Mouse (Mus musculus) lung, postnatal 0 days (tissue): ENCODE data around the gene Dner. TPM values are rescaled to one million over a fixed set of nuclear protein-coding genes. Genes with fewer than 3 reads are reported as not detected.

Source experiments
- ATAC-seq: fragments of 200-750 bp; cut with Nextera tagmentation; 2 replicates; pipeline ENCODE4 v1.8.0; 2017; ENCODE audit warnings: moderate library complexity
- DNase-seq: peaks from one replicate; pipeline ENCODE4 v3.0.0-alpha.2; 2016; ENCODE audit warnings: low spot score
- H3K27ac ChIP-seq: fragments of 300-500 bp; sonication (generic); 2 replicates; pipeline ENCODE4 v1.5.1; 2014; ENCODE audit warnings: antibody characterized with exemption, mild to moderate bottlenecking, low read length, mixed read lengths
- H3K27me3 ChIP-seq: fragments of 300-500 bp; sonication (generic); replicated peaks from 2 replicates; pipeline ENCODE4 v1.6.1; 2014; ENCODE audit warnings: low read length, mixed read lengths; ENCODE audit not compliant: insufficient read depth
- H3K36me3 ChIP-seq: fragments of 300-500 bp; sonication (generic); 2 replicates; pipeline ENCODE4 v1.6.1; 2014; ENCODE audit warnings: low read length, mixed read lengths; ENCODE audit not compliant: insufficient read depth
- H3K4me1 ChIP-seq: fragments of 300-500 bp; sonication (generic); 2 replicates; pipeline ENCODE4 v1.6.1; 2014; ENCODE audit warnings: antibody characterized with exemption, low read depth, low read length, mixed read lengths; ENCODE audit not compliant: insufficient read depth
- H3K4me2 ChIP-seq: fragments of 300-500 bp; sonication (generic); replicated peaks from 2 replicates; pipeline ENCODE4 v1.6.1; 2014; ENCODE audit warnings: low read depth, mild to moderate bottlenecking, low read length, moderate library complexity, mixed read lengths
- H3K4me3 ChIP-seq: fragments of 300-500 bp; sonication (generic); 2 replicates; pipeline ENCODE4 v1.5.1; 2014; ENCODE audit warnings: low read depth, low read length
- H3K9ac ChIP-seq: fragments of 300-500 bp; sonication (generic); replicated peaks from 2 replicates; pipeline ENCODE4 v1.6.1; 2014; ENCODE audit warnings: low read depth, mild to moderate bottlenecking
- H3K9me3 ChIP-seq: fragments of 300-500 bp; sonication (generic); 2 replicates; pipeline ENCODE4 v1.6.1; 2016; ENCODE audit warnings: low read length, mixed read lengths
- CTCF ChIP-seq: IDR thresholded peaks from 2 replicates; pipeline ENCODE4 v1.5.1; 2016; ENCODE audit warnings: antibody characterized with exemption, mild to moderate bottlenecking
- EP300 ChIP-seq: IDR thresholded peaks from 2 replicates; pipeline ENCODE4 v1.6.1; 2016; ENCODE audit warnings: antibody characterized with exemption, mild to moderate bottlenecking, control low read depth
- WGBS: fragments of 180-500 bp; shearing (Covaris S2); extraction: QIAGEN DNeasy Blood & Tissue Kit; methylation state at CpG from one replicate; pipeline ENCODE4 v1.1.7; 2014; 5-methylcytosine and 5-hydroxymethylcytosine counted together
- polyA plus RNA-seq: library from polyadenylated mRNA; unstranded; fragments of >200 nt; fragmentation: Nextera tagmentation; extraction: Ambion mirVana; gene quantifications from 2 replicates; pipeline ENCODE4 v1.2.1, GENCODE M21; 2015

The Dner gene
- polyA plus RNA-seq, 1 experiment from 2014 or later: 0.48 TPM

- Histone ChIP-seq H3K9me3 (no peaks in the 10 kb centered on the region), H3K9ac (no peak overlapping the region), H3K36me3 (no peaks in the 10 kb centered on the region), H3K27ac (no peak overlapping the region), H3K4me2 (no peak overlapping the region), H3K4me1 (no peaks in the 10 kb centered on the region), H3K4me3 (no peak overlapping the region), H3K27me3 (no peaks in the 10 kb centered on the region)
- TF ChIP-seq CTCF (no peak), EP300 (no peak)
- DNase-seq: no peak
- no peak for ATAC-seq
- WGBS: 79% methylated on average over 4 of the region's 4 CpGs
Observed at GRCm38 (mm10) chr1:84524413-84524812, 171.6 kb downstream of the Dner start.

GRCm38 (mm10) chr1:84522963-84523280, 173.1 kb downstream of the Dner start:
- no peaks in the 10 kb centered on the region for H3K36me3 ChIP-seq
- DNase-seq (no peak), ATAC-seq (no peak)
- H3K4me1 ChIP-seq: no peaks in the 10 kb centered on the region
- TF ChIP-seq CTCF (no peak), EP300 (no peak)
- no peaks in the 10 kb centered on the region for H3K9me3 ChIP-seq
- H3K27ac ChIP-seq: no peak overlapping the region
- no peaks in the 10 kb centered on the region for H3K27me3 ChIP-seq
- WGBS: 63% methylated on average over 4 of the region's 4 CpGs
- H3K4me2 ChIP-seq: no peak overlapping the region
- no peak overlapping the region for H3K9ac ChIP-seq
- no peak overlapping the region for H3K4me3 ChIP-seq

- no peaks in the 10 kb centered on the region for H3K9me3 ChIP-seq
- TF ChIP-seq CTCF (no peak), EP300 (no peak)
- no peak overlapping the region for H3K27ac ChIP-seq
- DNase-seq (no peak), ATAC-seq (no peak)
- no peaks in the 10 kb centered on the region for H3K4me1 ChIP-seq
- WGBS: 66% methylated on average over 4 of the region's 4 CpGs
- no peak overlapping the region for H3K4me2 ChIP-seq
- no peak overlapping the region for H3K9ac ChIP-seq
- H3K36me3 ChIP-seq: no peaks in the 10 kb centered on the region
- no peak overlapping the region for H3K4me3 ChIP-seq
- no peaks in the 10 kb centered on the region for H3K27me3 ChIP-seq
Observed at GRCm38 (mm10) chr1:84522256-84522962, 173.6 kb downstream of the Dner start.

- no peaks in the 10 kb centered on the region for H3K27me3 ChIP-seq
- WGBS: 59% methylated on average over 4 of the region's 4 CpGs
- no peaks in the 10 kb centered on the region for H3K9me3 ChIP-seq
- H3K4me1 ChIP-seq: no peaks in the 10 kb centered on the region
- H3K4me3 ChIP-seq: no peak overlapping the region
- no peaks in the 10 kb centered on the region for H3K36me3 ChIP-seq
- no peak overlapping the region for H3K9ac ChIP-seq
- DNase-seq (peak; percentile 29), ATAC-seq (0 out of 2 replicates have a peak, but pooled peaks have one; percentile 28)
- no peak for TF ChIP-seq EP300
- no peak for TF ChIP-seq CTCF
- H3K4me2 ChIP-seq: no peak overlapping the region
- H3K27ac ChIP-seq: no peak overlapping the region
Observed at GRCm38 (mm10) chr1:84518347-84518746, 177.7 kb downstream of the Dner start.

- H3K9ac ChIP-seq: no peak overlapping the region
- 46% methylated on average over 3 of the region's 3 CpGs for WGBS
Observed at GRCm38 (mm10) chr1:84513201-84513600, 182.8 kb downstream of the Dner start.

GRCm38 (mm10) chr1:84508510-84508909, 187.5 kb downstream of the Dner start:
- no peaks in the 10 kb centered on the region for H3K27me3 ChIP-seq
- no peak overlapping the region for H3K9ac ChIP-seq
- ATAC-seq (no peak), DNase-seq (no peak)
- no peak overlapping the region for H3K27ac ChIP-seq
- no peak overlapping the region for H3K4me3 ChIP-seq
- TF ChIP-seq EP300: no peak
- TF ChIP-seq CTCF: no peak
- no peaks in the 10 kb centered on the region for H3K36me3 ChIP-seq
- H3K4me2 ChIP-seq: no peak overlapping the region
- WGBS: 48% methylated on average over 1 of the region's 1 CpGs
- H3K4me1 ChIP-seq: no peaks in the 10 kb centered on the region
- H3K9me3 ChIP-seq: no peaks in the 10 kb centered on the region

More at GRCm38 (mm10) chr1:84513201-84513600, 182.8 kb downstream of the Dner start:
- H3K4me1 ChIP-seq: no peaks in the 10 kb centered on the region
- DNase-seq (no peak), ATAC-seq (no peak)
- H3K9me3 ChIP-seq: no peaks in the 10 kb centered on the region
- TF ChIP-seq CTCF (no peak), EP300 (no peak)
- H3K36me3 ChIP-seq: no peaks in the 10 kb centered on the region
- H3K27ac ChIP-seq: no peak overlapping the region
- no peak overlapping the region for H3K4me3 ChIP-seq
- H3K27me3 ChIP-seq: no peaks in the 10 kb centered on the region
- H3K4me2 ChIP-seq: no peak overlapping the region

- no peak for TF ChIP-seq EP300
- TF ChIP-seq CTCF: no peak
- H3K27ac ChIP-seq: no peak overlapping the region
- H3K4me3 ChIP-seq: no peak overlapping the region
- H3K36me3 ChIP-seq: no peaks in the 10 kb centered on the region
- no peak overlapping the region for H3K9ac ChIP-seq
- no peaks in the 10 kb centered on the region for H3K27me3 ChIP-seq
- no peak for ATAC-seq
- no peaks in the 10 kb centered on the region for H3K4me1 ChIP-seq
- no peaks in the 10 kb centered on the region for H3K9me3 ChIP-seq
- H3K4me2 ChIP-seq: no peak overlapping the region
- DNase-seq: no peak
Observed at GRCm38 (mm10) chr1:84507568-84507967, 188.5 kb downstream of the Dner start.
